Mouse (Mus musculus) embryonic fibroblast, embryonic 13.5 days (primary cell): ENCODE results near the gene Kctd8. TPM values are rescaled to one million over a fixed set of nuclear protein-coding genes. Genes with fewer than 3 reads are reported as not detected.

Source experiments
- H3K27ac ChIP-seq: 2 replicates; pipeline ENCODE4 v1.5.1; 2012; ENCODE audit warnings: low read length, control low read depth, inconsistent platforms; ENCODE audit not compliant: insufficient read depth
- H3K4me1 ChIP-seq: 2 replicates; pipeline ENCODE4 v1.6.1; 2011; ENCODE audit warnings: low read length; ENCODE audit not compliant: control insufficient read depth, insufficient read depth
- H3K4me3 ChIP-seq: 2 replicates; pipeline ENCODE4 v1.5.1; 2011; ENCODE audit warnings: mild to moderate bottlenecking, control low read depth, low read length; ENCODE audit not compliant: insufficient read depth
- CTCF ChIP-seq: IDR thresholded peaks from 2 replicates; pipeline ENCODE4 v1.5.1; 2011; ENCODE audit warnings: mild to moderate bottlenecking, control low read depth, low read length, moderate library complexity, borderline replicate concordance; ENCODE audit not compliant: insufficient read depth
- POLR2A ChIP-seq: IDR thresholded peaks from 2 replicates; pipeline ENCODE4 v1.6.1; 2011; ENCODE audit warnings: low read depth, mild to moderate bottlenecking, control low read depth, low read length, moderate library complexity
- polyA plus RNA-seq: library from polyadenylated mRNA; stranded (reverse); fragments of >200 nt; gene quantifications from 2 replicates; pipeline ENCODE4 v1.2.4, GENCODE M21; 2011; ENCODE audit warnings: low read depth; ENCODE audit not compliant: missing spikeins, insufficient read length

Kctd8 gene
- polyA plus RNA-seq, 1 experiment: 1.4 TPM

DNA sequence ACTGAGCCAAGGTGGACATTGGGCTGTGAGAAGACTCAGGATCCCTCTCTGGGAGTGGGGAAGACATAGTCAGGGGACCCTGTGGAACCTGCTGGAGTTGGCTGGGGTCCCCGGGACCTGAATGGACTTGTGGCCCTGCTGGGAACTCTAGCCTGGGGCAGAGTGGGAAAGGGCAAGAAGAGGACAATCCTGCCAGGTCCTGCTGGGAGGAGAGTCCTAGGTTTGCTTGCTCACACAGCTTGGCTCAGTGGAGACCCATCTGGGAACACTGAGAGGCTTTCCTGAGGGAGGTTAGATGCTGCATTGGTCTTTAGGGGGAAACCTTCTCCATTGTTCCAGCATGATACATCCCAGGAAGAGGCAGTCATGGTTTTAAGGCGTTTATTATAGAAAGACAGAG is 133.8 kb downstream of the Kctd8 start:
- Histone ChIP-seq H3K27ac (no peak overlapping the region), H3K4me1 (no peaks in the 10 kb centered on the region), H3K4me3 (no peak overlapping the region)
- TF ChIP-seq POLR2A: no peak
- no peak for TF ChIP-seq CTCF

DNA sequence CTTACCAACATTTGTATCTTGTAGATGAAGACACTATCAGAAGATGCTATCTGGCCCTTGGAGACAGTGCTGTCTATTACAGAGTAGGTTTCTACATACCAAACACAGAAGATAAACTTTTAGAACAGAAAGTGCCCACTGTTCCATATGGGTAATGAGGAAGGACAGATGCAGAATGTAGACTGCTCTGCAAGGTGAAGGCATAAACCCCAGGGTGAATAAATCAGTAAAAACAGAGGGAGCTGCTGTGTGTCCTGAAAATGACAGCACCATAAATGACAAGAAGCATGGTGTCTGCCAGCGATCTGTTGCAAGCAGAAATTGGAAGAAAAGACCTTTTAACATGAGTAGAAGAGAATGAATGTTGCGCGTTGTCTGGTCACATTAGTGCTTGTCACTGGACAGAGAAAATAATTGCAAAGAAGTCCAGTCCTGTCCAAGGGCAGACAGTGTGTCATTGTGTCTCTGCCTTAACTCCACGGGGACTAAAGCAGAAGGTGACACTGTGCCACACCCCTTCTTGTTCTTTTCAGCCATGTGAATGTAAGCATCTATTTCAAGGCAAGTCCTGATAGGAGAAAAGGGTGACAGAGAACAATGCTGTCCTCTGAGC is 181.5 kb downstream of the Kctd8 start:
- TF ChIP-seq POLR2A: no peak
- no peak for TF ChIP-seq CTCF
- Histone ChIP-seq H3K27ac (no peak overlapping the region), H3K4me1 (no peaks in the 10 kb centered on the region), H3K4me3 (no peak overlapping the region)

DNA sequence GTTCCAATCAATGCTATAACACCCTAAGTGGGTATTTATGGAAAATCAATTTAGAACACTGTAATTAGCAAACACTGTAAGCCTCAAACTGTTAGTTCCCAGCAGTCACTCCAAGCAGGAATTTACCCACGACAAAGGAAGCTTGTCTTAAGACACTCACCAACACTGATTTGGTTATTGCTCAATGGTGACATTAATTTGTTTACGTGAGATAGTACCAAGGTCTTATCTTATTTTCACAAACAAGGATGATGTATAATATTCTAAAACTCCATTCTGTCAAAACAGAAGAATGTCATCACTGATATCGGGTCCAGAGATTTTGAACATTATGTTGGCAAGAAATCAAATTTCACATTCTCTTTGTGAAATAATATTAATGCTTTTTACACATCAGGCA is 185.0 kb downstream of the Kctd8 start:
- Histone ChIP-seq H3K4me3 (no peak overlapping the region), H3K27ac (no peak overlapping the region), H3K4me1 (no peaks in the 10 kb centered on the region)
- TF ChIP-seq CTCF (no peak), POLR2A (no peak)

DNA sequence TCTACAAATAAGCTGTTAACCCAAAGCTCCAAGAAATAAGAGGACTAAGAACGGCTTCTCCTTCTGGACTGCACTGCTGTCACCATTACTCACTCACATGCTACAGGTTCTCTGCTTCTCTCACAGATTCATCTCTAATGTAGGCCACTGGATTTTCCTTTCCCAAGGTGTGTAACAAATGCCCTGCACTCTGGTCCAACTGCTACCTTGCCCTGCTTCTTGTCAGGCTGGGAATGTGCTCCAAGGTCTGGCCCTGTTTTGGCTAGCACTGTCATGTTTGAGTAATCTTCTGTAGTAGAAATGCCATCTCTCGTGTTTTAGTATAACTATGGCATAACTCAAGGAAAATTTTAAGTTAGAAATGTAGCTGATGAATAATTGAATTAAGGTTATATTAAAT is 195.7 kb downstream of the Kctd8 start:
- Histone ChIP-seq H3K4me1 (no peaks in the 10 kb centered on the region), H3K27ac (no peak overlapping the region), H3K4me3 (no peak overlapping the region)
- no peak for TF ChIP-seq CTCF

DNA sequence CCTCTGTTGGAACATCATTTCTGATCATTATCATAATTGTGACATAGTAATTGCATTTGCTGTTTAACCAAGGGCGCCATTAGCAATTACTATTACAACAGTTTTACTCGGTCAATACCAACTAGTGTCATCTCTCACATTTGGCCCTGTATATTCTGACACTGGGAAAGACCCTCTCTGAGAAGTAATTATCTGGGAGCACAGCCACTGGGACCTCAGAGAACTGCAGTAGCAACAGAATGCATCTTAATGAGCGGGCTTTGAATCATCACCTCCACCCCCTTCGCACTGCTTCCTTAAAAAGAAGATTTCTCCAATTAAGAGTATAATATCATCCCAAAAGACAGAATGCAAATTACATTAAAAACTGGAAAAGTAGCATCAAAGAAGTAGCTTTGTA is 200.4 kb downstream of the Kctd8 start:
- TF ChIP-seq POLR2A: no peak
- TF ChIP-seq CTCF: no peak
- Histone ChIP-seq H3K4me1 (no peaks in the 10 kb centered on the region), H3K4me3 (no peak overlapping the region)

DNA sequence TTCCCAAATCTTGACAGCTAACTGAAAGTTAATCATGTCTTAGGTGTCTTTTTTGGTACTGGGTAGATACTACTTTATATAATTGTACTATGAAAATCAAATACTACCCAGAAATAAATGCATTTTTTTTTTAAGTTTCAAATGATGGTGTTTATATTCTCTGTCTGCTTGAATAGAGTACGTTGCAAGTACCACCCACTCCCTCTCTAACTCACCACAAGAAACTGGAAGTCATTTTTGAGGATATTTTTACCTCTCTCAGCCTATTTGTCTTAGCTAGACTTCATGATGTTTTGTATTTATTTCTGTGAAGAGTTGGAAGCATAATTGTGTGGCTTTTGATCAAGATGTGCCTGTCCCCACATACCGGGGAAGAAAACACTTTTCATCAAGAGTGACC is 232.8 kb downstream of the Kctd8 start:
- TF ChIP-seq POLR2A (no peak), CTCF (no peak)
- H3K4me1 ChIP-seq: no peaks in the 10 kb centered on the region
- H3K27ac ChIP-seq: no peak overlapping the region

More for the DNA sequence above, 200.4 kb downstream of the Kctd8 start:
- no peak overlapping the region for H3K27ac ChIP-seq

DNA sequence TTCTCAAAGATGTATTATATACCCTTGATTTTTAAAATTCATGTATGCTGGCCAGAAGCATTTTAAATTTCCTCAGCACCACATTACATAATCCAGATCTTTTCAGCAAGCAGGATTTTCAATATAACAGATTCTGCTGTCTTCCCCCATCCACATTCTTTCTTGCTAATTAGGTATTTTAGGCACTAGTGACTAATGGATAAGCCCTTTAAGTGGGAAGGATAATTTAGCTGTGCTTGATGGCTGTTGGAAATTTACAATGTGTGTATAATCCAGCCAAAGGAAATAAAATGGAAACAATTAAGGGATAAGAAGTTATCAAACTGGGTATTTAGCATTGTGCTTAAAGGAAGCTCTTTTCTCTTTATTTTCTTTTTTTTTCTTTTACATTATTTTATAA is 252.6 kb downstream of the Kctd8 start:
- Histone ChIP-seq H3K4me3 (no peak overlapping the region), H3K27ac (no peak overlapping the region), H3K4me1 (no peaks in the 10 kb centered on the region)
- no peak for TF ChIP-seq CTCF
- no peak for TF ChIP-seq POLR2A

More for the DNA sequence above, 232.8 kb downstream of the Kctd8 start:
- no peak overlapping the region for H3K4me3 ChIP-seq

Other genes with a start within 250 kb of the Kctd8 start
- gene Yipf7, start 201.0 kb upstream of the Kctd8 start, polyA plus RNA-seq: not detected in 2 replicates
- 22.4 and 29.5 TPM in 2 replicates for gene Guf1, start 215.2 kb upstream of the Kctd8 start, polyA plus RNA-seq